Mouse (Mus musculus) lung, postnatal 0 days (tissue): Measurements from ENCODE around the gene Zfp784. TPM values are rescaled to one million over a fixed set of nuclear protein-coding genes. Genes with fewer than 3 reads are reported as not detected.
A peak's percentile ranks its signal among the peaks of the same experiment; 100 is the strongest.
"Not testable (repeated sequence)": the region's sequence is repeated elsewhere in the genome, so short reads cannot be mapped to it uniquely, and the experiment has no call there.

Source experiments
- ATAC-seq: fragments of 200-750 bp; cut with Nextera tagmentation; 2 replicates; pipeline ENCODE4 v1.8.0; 2017; ENCODE audit warnings: moderate library complexity
- DNase-seq: peaks from one replicate; pipeline ENCODE4 v3.0.0-alpha.2; 2016; ENCODE audit warnings: low spot score
- H3K27ac ChIP-seq: fragments of 300-500 bp; sonication (generic); 2 replicates; pipeline ENCODE4 v1.5.1; 2014; ENCODE audit warnings: antibody characterized with exemption, mild to moderate bottlenecking, low read length, mixed read lengths
- H3K27me3 ChIP-seq: fragments of 300-500 bp; sonication (generic); replicated peaks from 2 replicates; pipeline ENCODE4 v1.6.1; 2014; ENCODE audit warnings: low read length, mixed read lengths; ENCODE audit not compliant: insufficient read depth
- H3K36me3 ChIP-seq: fragments of 300-500 bp; sonication (generic); 2 replicates; pipeline ENCODE4 v1.6.1; 2014; ENCODE audit warnings: low read length, mixed read lengths; ENCODE audit not compliant: insufficient read depth
- H3K4me1 ChIP-seq: fragments of 300-500 bp; sonication (generic); 2 replicates; pipeline ENCODE4 v1.6.1; 2014; ENCODE audit warnings: antibody characterized with exemption, low read depth, low read length, mixed read lengths; ENCODE audit not compliant: insufficient read depth
- H3K4me2 ChIP-seq: fragments of 300-500 bp; sonication (generic); replicated peaks from 2 replicates; pipeline ENCODE4 v1.6.1; 2014; ENCODE audit warnings: low read depth, mild to moderate bottlenecking, low read length, moderate library complexity, mixed read lengths
- H3K4me3 ChIP-seq: fragments of 300-500 bp; sonication (generic); 2 replicates; pipeline ENCODE4 v1.5.1; 2014; ENCODE audit warnings: low read depth, low read length
- H3K9ac ChIP-seq: fragments of 300-500 bp; sonication (generic); replicated peaks from 2 replicates; pipeline ENCODE4 v1.6.1; 2014; ENCODE audit warnings: low read depth, mild to moderate bottlenecking
- H3K9me3 ChIP-seq: fragments of 300-500 bp; sonication (generic); 2 replicates; pipeline ENCODE4 v1.6.1; 2016; ENCODE audit warnings: low read length, mixed read lengths
- CTCF ChIP-seq: IDR thresholded peaks from 2 replicates; pipeline ENCODE4 v1.5.1; 2016; ENCODE audit warnings: antibody characterized with exemption, mild to moderate bottlenecking
- EP300 ChIP-seq: IDR thresholded peaks from 2 replicates; pipeline ENCODE4 v1.6.1; 2016; ENCODE audit warnings: antibody characterized with exemption, mild to moderate bottlenecking, control low read depth
- WGBS: fragments of 180-500 bp; shearing (Covaris S2); extraction: QIAGEN DNeasy Blood & Tissue Kit; methylation state at CpG from one replicate; pipeline ENCODE4 v1.1.7; 2014; 5-methylcytosine and 5-hydroxymethylcytosine counted together
- polyA plus RNA-seq: library from polyadenylated mRNA; unstranded; fragments of >200 nt; fragmentation: Nextera tagmentation; extraction: Ambion mirVana; gene quantifications from 2 replicates; pipeline ENCODE4 v1.2.1, GENCODE M21; 2015

The Zfp784 gene
- polyA plus RNA-seq, 1 experiment from 2014 or later = 7.7 TPM

DNA sequence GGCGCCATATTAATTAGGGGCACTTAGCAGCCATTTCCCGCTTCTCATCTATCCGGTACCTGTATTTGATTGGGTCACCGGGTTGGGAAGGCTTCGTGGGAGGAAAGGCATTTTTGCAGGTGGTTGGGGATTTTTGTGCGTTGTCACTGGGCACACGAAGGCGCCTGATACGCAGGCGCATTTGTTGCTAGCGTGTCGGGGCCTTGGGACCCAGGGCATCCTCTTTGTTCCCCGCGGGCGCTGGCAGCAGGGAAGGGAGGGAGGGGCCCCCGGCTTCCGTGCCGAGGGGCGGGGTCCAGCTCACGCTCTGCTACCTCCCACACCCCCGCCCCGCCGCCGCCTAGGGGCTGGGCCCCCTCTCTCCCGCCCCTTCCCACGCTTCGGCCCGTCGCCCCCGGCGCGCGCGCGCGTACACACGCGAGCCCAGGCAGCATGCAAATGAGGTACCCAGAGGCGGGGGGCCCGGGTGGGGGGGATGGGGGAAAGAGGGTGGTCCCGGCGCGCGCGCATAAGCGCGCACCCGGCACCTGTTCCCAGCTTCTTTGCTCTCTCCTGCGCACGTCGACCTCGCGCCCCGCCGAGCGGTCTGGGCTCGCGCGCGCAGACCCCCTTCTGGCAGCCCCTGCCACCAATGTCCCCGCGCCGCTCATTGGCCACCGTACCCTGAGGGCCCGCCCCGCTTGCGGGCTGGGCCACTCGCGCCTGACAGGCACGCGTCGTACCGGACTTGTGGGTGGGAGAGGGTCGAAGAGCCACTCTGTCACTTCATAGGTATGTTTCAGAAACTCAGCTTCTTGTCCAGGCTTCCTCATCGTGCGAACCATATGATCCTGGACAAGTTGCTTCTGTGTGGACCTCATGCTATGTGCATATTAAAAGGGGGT lies 22.9 kb downstream of the Zfp784 start, which contains the start of gene Gm44973:
Gene Gm44973 (plus strand): TSS at position 379 of the 884 bp plus-strand sequence.
- Histone ChIP-seq H3K36me3 (peaks cover 13% of the 10 kb centered on the region), H3K4me3 (peak within 1 kb of the TSS; percentile 61), H3K27me3 (no peaks in the 10 kb centered on the region), H3K4me2 (peak within 1 kb of the TSS; percentile 68), H3K9me3 (no peaks in the 10 kb centered on the region), H3K9ac (peak within 1 kb of the TSS; percentile 69), H3K4me1 (no peaks in the 10 kb centered on the region), H3K27ac (peak within 1 kb of the TSS; percentile 97)
- TF ChIP-seq EP300 (no peak), CTCF (0 out of 2 replicates have a peak, but pooled peaks have one; percentile 3)
- ATAC-seq (peak; percentile 82), DNase-seq (peak; percentile 98)
- WGBS = under 1% methylated on average over 55 of the region's 76 CpGs

DNA sequence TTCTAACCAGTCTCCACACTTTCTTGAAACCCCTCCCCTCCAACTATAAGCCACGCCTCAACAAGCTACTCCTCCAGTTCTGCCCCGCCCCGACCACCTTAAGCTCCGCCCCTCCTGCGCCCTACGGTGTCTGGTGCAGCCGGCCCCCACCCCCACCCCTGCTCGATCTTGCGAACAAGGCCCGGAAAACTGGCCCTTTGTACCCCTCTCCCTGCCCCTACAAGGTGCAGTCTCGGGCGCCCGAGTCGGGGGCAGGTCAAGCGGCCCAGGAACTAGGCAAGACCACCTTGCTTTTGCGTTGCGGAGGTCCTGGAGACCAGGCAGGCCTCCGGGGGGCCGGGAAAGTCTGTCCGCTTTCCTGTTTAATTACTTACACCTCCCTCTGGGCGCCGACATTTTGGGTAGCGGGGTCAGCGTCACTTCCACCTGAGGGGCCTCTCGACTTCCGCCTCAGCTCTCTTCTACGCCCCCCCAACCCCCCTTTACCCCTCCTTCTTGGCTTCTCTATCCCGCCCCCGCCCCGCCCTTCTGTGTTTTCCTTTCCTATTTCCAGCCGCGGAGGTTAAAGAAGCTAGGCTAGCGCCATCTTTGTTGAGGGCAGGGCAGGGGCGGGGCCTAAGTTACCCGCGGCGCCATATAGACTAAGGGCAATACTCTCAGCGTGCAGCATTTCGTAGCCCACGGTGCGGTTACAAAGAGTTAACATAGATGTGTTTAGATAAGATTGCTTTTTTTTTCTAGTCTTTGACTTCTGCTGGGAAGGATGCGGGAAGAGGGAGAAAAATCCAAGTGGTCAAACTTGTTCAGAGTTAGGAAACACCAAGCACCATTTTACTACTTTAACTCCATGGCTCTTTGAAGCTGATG lies 23.8 kb downstream of the Zfp784 start, which contains the start of the genes Zfp524 and Fiz1:
Gene Zfp524 (plus strand): TSS at position 165 of the 867 bp plus-strand sequence.
Gene Fiz1 (minus strand): TSS at position 447 of the 867 bp plus-strand sequence.
- no peaks in the 10 kb centered on the region for H3K4me1 ChIP-seq
- peak within 1 kb of the TSS; percentile 69 for H3K9ac ChIP-seq
- peak within 1 kb of the TSS; percentile 68 for H3K4me2 ChIP-seq
- peak; percentile 97 for DNase-seq
- no peaks in the 10 kb centered on the region for H3K9me3 ChIP-seq
- H3K36me3 ChIP-seq = peaks cover 14% of the 10 kb centered on the region
- TF ChIP-seq EP300 = 0 out of 2 replicates have a peak, but pooled peaks have one; percentile 8
- no peak for TF ChIP-seq CTCF
- peak within 1 kb of the TSS; percentile 97 for H3K27ac ChIP-seq
- WGBS = 1% methylated on average over 42 of the region's 42 CpGs
- H3K4me3 ChIP-seq = peak within 1 kb of the TSS; percentile 61
- ATAC-seq = peak; percentile 79
- H3K27me3 ChIP-seq = no peaks in the 10 kb centered on the region

DNA sequence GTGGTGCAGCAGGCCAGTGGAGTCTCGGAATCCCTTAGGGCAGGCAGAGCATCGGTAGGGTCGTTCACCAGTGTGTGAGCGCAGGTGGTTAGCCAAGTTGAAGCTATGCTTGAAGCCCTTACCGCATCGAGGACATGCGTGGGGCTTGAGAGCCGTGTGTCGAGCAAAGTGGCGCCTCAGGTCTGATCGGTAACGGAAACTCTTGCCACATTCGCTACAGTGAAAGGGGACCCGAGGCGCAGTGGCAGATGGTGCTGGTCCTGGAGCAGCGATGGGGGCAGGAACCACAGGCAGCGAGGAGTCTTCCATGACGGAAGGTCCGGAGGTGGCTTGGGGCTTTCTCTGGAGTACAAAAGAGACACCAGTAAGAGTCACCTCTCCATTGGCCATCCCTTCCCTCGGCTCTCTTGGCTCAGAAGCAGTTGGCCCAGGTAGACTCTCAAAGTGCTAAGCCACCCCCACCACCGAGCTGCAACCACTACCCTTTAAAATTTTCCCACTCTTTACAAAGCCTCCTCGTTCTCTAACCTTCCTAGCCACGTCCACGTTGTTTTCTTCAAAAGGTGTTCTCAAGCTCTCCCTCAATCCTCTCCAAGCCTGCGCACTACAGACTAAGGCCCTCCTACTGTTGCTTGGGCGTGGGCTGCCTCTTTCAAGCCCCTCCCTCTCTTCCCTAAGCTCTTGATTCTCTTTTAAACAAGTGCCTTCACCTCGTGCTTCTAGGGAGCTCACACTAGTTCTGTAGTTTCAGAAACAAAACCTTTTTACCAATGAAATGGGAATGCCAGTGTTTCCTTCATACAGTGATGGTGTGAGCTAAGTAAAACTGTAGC lies 25.3 kb downstream of the Zfp784 start:
- ATAC-seq (no peak), DNase-seq (peak; percentile 80)
- Histone ChIP-seq H3K27ac (peak overlapping the region; percentile 40; the same call in 1 of the 2 replicates), H3K9me3 (no peaks in the 10 kb centered on the region), H3K4me1 (no peaks in the 10 kb centered on the region), H3K4me2 (no peak overlapping the region; the same call in 1 of the 2 replicates), H3K27me3 (no peaks in the 10 kb centered on the region), H3K4me3 (no peak overlapping the region), H3K36me3 (peaks cover 30% of the 10 kb centered on the region), H3K9ac (no peak overlapping the region)
- no peak for TF ChIP-seq CTCF
- no peak for TF ChIP-seq EP300
- WGBS = 80% methylated on average over 27 of the region's 27 CpGs

DNA sequence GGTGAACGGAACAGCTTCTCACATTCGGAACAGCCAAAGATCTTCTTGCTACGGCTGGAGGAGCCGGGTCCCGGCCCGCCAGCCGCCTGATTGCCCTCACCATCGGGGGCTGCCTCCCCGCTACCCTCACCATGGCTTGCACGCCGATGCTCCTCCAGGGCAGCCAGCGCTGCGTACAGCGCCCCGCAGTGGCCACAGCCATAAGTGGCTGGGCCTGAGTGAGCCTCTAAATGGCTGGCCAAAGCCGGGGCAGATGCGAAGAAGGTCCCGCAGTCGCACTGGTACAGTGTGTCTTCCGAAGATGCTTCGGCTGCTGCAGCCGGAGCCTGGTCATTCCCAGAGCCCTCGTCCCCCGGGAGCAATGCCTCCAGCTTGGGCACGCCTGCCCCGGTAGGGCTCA lies 30.0 kb downstream of the Zfp784 start:
- ATAC-seq (no peak), DNase-seq (no peak)
- H3K9me3 ChIP-seq = no peaks in the 10 kb centered on the region
- peaks cover 33% of the 10 kb centered on the region for H3K36me3 ChIP-seq
- no peaks in the 10 kb centered on the region for H3K27me3 ChIP-seq
- no peak overlapping the region for H3K9ac ChIP-seq
- H3K4me2 ChIP-seq = no peak overlapping the region
- TF ChIP-seq EP300 = no peak
- peak; percentile 10; the same call in 1 of the 2 replicates for TF ChIP-seq CTCF
- H3K4me3 ChIP-seq = no peak overlapping the region
- no peaks in the 10 kb centered on the region for H3K4me1 ChIP-seq
- H3K27ac ChIP-seq = no peak overlapping the region
- WGBS = 95% methylated on average over 26 of the region's 26 CpGs

DNA sequence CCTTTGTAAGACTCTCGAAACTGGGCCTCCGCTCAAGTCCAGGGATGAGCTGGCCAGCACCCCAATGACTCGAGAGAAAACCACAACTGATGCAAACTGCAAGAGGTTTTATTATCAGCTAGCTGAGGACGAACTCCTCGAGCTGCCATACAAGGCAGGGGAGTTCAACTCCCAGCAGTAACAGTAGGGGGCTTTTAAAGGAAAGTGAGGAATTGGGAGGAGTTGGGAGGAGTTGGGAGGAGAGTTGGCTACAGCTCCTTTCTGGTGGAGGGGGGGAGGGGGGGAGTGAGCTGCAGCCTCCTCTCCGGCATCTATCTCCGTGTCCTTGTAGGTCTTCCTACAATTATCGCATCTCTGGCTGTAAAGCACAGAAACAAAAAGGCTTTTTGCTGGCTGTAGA lies 35.4 kb downstream of the Zfp784 start:
- 69% methylated on average over 8 of the region's 8 CpGs for WGBS
- H3K9ac ChIP-seq, H3K4me2 ChIP-seq, H3K4me1 ChIP-seq, H3K4me3 ChIP-seq, DNase-seq, H3K27ac ChIP-seq, ATAC-seq, H3K9me3 ChIP-seq, H3K27me3 ChIP-seq, H3K36me3 ChIP-seq: not testable (repeated sequence)
